Mouse (Mus musculus): ENCODE results near the gene Tceal9. TPM values are rescaled to one million over a fixed set of nuclear protein-coding genes. Genes with fewer than 3 reads are reported as not detected.

The Tceal9 gene
- polyA plus RNA-seq (2012; ENCODE audit: low replicate concordance): 17.3 and 33.5 TPM in 2 replicates

GRCm38 (mm10) chrX:136244574-136245229 is at the start of gene Tceal9:
TSS of gene Tceal9 (plus strand) at chrX:136245079.

GRCm38 (mm10) chrX:136203664-136204066 is 41.2 kb upstream of the Tceal9 start, which contains the start of gene Tceal5:
TSS of gene Tceal5 (minus strand) at chrX:136203876.

GRCm38 (mm10) chrX:136214729-136215677 is 29.9 kb upstream of the Tceal9 start, which contains the start of the genes Tceal7 and Bex1:
TSS of gene Tceal7 (plus strand) at chrX:136214779.
TSS of gene Bex1 (minus strand) at chrX:136215513.

GRCm38 (mm10) chrX:136269743-136270392 is 25.0 kb downstream of the Tceal9 start, which contains the start of gene Bex3:
TSS of gene Bex3 (plus strand) at chrX:136270253.

Other genes starting within 250 kb of the Tceal9 start
- not detected in 2 replicates for gene Arxes1, start 211.7 kb upstream of the Tceal9 start, polyA plus RNA-seq (2012; ENCODE audit: low replicate concordance)
- gene Bex2, start 176.8 kb upstream of the Tceal9 start, polyA plus RNA-seq (2012; ENCODE audit: low replicate concordance): 0.54 and 0.74 TPM in 2 replicates
- gene Nxf3, start 159.8 kb upstream of the Tceal9 start, polyA plus RNA-seq (2012; ENCODE audit: low replicate concordance): not detected in 2 replicates
- 0.36 and 3.0 TPM in 2 replicates for gene Bex4, start 106.1 kb upstream of the Tceal9 start, polyA plus RNA-seq (2012; ENCODE audit: low replicate concordance)
- 0.14 and 4.2 TPM in 2 replicates for gene Tceal8, start 72.7 kb upstream of the Tceal9 start, polyA plus RNA-seq (2012; ENCODE audit: low replicate concordance)
- 0.28 TPM in 1 of 2 replicates, not detected in the other for gene Tceal5, start 41.2 kb upstream of the Tceal9 start, polyA plus RNA-seq (2012; ENCODE audit: low replicate concordance)
- gene Tceal7, start 30.3 kb upstream of the Tceal9 start, polyA plus RNA-seq (2012; ENCODE audit: low replicate concordance): not detected in 2 replicates
- 0.41 and 0.52 TPM in 2 replicates for gene Bex1, start 29.6 kb upstream of the Tceal9 start, polyA plus RNA-seq (2012; ENCODE audit: low replicate concordance)
- gene Bex3, start 25.2 kb downstream of the Tceal9 start, polyA plus RNA-seq (2012; ENCODE audit: low replicate concordance): 68.8 and 86.7 TPM in 2 replicates

Data from hematopoietic multipotent progenitor cell, adult 10-12 weeks (in vitro differentiated cells).